Mouse (Mus musculus): ENCODE data around the gene Cyp2c23.

Cyp2c23 gene

DNA sequence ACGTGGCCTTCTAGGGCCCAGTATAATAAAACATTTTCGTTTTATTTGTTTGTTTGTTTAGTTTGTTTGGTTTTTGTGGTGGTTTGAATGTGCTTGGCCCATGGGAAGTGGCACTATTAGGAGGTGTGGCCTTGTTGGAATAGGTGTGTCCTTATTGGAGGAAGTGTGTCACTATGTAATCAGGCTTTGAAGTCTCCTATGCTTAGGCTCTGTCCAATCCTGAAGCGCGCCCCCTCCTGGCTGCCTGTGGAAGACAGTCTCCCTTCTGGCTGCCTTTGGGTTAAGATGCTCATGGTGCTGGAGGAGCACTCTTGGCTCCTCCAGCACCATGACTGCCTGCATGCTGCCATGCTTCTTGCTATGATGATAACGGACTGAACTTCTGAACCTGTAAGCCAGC lies 5.9 kb downstream of the Cyp2c23 start:
- DNase-seq = no peak

DNA sequence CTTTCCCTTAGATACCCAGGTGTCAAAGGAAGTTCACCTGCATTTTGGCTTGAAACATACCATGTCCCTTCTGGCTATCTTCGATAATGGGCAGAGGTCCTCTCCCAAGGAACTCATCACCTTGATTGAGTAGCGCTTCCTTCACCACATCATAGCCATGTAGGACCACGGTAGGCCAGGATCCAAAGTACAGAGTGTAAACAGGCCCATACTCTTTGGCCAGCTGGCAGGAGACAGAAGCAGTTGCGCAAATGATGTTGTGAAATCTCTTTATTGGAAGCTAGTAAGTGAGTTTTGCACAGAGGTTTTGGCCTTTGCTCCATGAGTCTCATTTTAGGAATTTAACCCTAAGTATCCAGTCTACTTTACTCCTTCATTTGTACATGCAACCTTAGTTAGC lies 7.5 kb downstream of the Cyp2c23 start:
- DNase-seq = no peak

DNA sequence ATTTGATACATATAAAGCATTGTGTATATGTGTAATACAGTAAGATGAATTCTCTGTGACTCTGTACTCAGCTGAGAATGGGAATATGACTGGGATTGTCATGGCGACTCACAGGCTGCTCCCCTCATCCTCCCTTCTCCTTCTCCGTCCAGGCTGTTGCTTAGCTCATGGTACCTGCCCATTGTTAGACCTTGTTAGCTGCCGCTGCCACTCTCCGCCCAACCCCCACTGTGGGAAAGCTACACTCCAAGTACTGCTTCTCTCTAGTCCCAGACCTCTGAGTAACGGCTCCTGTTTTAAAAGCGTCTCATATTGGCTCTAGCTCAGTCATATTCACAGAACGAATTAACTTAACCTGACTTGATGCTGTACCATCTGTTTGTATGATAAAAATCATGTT lies 9.3 kb downstream of the Cyp2c23 start:
- no peak for DNase-seq

DNA sequence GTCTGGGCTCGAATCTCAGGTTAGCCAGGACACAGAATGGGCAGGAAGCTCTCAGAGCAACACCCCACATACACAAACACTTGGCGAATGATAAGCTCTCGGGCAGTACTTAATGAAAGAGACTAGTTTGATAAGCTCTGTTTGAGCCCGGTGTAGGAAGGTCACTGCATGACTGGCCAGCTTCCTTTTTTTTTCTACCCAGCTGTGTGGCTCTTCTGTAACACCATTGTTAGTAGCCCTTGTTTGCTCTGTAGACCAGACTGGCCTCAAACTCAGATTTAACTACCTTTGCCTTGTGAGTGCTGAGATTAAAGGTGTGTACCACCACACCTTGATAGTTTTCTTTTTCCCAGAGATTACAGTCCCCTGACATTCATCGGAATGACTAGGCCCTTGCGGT lies 15.1 kb downstream of the Cyp2c23 start:
- no peak for DNase-seq

DNA sequence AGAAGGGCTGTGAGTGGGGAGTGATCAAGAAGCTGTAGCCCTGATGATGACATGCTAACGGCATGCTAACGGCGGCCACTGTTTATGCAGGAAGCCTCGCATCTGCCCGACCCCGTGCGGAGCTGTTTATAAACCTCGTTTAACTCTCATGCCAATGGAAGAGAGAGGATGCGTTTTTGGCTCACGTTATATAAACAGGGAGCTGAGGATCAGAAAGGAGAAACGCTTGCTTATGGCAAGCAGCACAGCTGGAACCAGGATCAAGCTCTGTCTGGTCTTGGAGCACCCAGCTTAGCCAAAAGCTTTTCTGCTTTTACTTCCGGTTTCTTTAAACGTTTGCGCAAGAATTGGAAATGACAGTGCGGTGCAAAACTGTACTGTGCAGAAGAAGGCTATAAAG lies 20.2 kb downstream of the Cyp2c23 start:
- DNase-seq = no peak

DNA sequence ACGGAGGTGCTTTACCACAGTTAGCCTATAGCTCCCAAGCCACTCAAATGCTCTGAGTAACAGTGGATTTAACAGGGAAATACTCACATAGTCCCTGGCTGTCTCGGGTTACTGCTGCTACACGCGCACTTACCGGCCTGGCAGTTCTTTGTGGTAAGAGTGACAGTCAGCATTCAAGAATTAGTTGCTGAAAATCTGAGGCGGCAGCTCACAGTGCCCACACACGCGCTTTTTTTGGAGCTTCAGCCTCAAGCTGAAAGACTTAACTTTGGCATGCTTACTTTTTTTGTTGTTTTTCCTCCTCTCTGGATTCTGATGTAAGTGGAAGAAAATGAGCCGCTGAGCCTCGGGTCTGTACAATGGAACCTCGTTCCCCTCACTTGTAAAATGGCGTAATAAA lies 21.8 kb downstream of the Cyp2c23 start:
- no peak for DNase-seq

DNA sequence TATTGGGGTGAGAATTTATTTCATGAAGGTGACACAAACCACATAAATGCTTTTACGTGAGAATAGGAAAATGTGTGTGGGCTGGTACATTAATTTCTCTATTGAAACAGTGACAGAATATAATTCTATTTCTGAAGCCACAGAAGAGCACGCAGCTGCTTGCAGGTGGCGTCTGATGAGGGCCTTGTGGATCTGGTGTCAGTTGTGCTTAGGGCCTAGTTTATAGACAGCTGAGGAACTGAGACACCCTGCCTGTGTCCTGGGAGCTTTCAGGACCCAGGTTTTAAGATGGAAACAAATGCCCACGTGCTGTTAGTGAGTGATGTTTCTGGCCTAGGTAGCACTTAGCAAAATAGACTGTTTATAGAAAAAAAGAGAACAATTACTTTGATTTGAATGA lies 24.0 kb downstream of the Cyp2c23 start:
- no peak for DNase-seq

DNA sequence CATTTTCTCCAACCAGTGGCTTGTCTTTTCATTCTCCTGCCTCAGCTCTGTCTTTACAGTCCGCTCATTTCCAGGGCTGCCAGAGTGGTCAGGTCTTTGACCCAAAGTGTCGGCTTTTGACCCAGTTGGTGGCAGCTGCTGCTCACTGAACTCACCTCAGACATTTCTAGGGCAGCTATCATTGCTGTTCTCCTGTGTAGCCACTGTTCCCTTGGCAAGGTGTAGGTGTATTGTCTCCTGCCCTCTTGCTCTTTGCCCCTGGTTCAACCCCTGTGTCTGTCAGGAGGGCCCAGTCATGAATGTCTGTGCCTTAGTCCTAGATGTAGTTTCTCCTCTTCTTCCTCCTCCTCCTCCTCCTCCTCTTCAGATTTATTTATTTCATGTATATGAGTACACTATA lies 24.7 kb downstream of the Cyp2c23 start:
- DNase-seq = no peak

DNA sequence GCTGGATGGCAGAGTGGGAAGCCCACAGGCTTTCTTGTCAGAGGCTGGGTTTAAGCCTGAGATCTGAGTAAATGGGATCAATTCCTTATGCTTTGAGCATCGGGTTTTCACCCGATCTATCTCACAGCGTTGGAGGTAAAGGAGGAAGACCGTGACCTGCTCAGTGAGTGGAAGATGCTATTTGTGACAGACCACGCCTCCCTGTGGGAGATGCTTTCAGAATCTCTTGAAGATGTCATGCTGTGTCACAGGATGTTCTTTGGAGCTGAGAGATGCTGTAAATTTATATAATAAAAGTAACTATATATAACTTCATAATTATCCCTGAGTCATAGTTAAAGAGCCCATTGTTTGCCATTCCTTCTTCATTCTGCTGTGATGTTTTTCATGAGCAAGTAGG lies 28.3 kb downstream of the Cyp2c23 start:
- DNase-seq = no peak

DNA sequence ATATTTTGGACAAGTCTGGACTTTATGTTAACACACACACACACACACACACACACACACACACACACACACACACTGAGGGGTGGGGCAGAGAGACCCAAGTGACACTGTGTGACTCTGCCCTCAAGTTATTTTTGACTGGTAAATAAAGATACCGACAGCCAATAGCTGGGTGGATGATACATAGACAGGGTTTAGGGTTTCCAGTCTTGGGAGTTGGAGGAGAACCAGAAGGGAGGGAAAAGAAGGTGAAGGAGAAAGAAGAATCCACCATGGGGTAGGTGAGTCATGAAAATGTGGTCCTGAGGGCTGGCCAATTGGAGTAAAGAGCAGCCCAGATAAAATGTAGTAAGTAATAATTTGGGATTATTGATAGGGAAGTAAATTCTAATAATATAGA lies 28.9 kb downstream of the Cyp2c23 start:
- DNase-seq = no peak

DNA sequence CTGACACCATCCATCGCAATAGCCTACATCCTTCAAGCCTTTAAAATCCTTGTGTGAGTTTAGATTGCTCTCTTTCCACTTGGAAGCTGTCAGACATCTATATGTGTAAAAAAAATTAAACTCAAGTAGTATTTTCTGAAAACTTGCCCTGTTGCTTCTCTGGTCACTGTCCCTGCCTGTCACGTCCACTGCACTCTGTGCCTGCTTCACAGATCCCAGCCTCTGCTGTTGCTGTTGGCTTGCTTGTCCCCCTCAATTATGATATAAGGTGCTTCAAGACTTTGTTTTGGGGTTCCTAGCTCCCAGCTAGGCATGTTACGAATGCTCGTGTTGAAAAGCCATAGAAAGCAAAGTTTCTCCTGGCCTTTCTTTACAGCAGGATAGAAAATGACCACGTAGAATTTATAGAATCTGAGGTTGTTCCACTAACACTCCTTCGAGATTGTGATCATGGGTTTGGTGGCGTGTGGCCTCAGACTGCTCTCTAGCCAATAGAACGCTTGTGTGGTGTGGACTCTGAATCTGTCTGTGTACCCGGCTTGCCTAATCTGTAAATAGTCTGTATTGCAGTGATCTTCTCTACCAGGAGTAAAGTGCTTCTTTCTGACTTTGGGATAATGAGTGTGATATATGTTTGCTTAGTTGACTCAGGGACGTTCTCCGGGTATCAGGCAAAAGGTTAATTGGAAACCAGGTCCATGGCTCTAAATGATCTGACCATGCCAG lies 30.0 kb downstream of the Cyp2c23 start:
- no peak for DNase-seq

DNA sequence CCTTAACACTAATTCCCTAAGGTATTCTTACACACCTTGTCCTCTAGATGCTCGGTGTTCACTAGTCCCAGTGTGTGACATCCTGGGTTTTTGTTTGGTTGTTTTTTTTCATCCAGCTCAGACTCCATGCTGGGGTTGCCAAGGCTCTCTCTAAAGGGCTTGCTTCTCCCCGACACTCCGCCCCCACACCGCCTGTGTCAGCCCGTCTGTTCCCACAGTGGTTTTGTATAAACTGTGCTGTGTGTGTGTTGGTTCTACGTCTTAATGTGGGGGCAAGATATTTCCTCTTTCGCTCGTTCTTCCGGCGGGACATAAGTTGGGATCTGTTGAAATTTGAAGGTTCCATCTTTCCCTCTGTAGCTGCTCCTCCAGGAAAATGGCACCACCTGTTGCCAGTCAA lies 30.9 kb downstream of the Cyp2c23 start:
- DNase-seq = peak; percentile 89

DNA sequence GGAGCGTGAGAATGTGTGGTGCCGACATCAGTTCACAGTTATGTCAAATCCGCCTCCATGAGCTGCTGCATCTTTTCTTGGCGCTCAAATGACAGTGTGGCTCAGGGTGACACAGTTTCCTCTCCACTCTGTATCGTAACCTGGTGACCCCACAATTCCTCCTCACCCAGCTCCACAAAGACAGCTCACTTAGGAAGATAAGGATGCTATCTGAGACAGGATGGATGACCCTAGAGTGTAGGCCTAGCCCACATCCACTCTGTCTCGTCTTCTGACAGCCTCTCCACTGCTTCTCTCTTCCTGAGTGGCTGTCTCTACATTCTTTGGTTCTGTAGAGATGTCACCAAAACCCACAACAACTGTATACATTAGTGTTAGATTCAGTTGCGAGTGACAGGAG lies 33.6 kb downstream of the Cyp2c23 start:
- no peak for DNase-seq

DNA sequence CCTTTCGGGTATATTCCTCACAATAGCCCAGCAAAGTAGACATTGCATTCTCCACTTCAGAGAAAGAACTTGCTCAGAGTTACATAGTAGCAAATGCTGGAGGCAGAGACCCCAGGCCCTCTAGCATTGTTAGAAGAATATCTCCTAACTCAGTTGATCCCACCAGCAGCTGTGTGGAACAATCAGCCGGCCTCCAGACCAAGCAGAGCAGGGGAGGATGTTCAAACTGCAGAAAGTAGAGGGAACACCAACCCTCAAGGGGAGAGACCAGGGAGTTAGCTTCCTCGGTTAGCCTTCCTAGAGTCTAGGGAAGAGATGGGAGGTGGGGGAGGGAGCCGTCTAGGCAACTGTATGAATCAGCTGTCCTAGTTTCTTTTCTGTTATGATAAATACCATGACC lies 36.5 kb downstream of the Cyp2c23 start:
- DNase-seq = no peak

DNA sequence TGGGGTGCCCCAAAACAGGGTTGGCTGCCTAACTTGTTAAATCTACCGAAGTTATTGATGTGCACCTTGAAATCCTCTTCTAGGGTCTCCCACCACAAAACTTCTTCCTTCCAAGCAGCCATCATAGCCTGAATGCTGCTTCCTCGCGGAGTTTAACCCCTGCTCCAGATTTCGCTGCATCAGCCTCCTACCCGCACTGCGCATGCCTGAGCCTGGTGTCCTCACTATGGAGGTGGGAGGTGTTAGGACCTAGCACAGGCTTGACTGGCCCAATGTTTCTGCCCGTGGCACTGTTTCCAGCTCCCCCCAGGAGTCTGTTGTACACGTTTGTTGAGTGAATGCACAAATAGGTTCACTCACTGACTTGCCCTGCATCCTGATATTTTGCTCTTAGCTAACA lies 38.6 kb downstream of the Cyp2c23 start:
- no peak for DNase-seq

DNA sequence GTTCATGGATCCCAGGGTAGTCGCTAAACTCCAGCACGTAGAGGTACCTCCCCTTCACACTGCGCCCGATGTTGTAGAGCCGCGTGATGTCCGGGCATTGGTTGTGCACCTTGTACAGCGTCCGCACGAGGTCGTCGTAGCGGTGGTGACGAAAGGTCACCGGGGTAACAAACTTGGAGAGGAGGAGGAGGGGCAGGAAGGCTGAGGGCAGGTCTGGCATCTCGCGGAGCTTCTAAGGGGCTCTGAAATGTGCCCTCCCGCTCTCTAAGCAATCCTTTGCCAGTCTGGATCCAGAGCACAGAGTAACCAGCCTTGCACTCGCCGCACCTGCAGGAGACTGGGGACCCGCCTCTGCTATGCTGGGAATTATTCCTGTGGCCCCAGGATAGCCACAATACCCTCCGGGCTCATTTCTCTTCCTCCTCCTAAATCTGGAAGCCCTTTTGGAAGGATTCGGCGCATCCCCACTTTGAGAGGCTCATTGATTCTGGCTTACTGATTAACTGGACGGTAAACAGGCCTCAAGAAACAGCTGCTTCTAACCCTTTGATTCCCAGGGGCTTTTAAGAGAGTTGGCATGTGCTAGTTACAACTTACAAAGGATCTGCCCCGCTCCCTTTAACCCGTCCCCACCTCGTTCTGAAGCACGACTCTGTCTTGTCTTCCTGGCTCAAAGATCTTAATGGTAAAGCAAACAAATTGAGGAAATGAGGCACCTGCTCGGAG lies 42.8 kb downstream of the Cyp2c23 start, which contains the start of gene Cpn1:
Gene Cpn1 (minus strand): TSS at position 488 of the 726 bp plus-strand sequence.
- no peak for DNase-seq

DNA sequence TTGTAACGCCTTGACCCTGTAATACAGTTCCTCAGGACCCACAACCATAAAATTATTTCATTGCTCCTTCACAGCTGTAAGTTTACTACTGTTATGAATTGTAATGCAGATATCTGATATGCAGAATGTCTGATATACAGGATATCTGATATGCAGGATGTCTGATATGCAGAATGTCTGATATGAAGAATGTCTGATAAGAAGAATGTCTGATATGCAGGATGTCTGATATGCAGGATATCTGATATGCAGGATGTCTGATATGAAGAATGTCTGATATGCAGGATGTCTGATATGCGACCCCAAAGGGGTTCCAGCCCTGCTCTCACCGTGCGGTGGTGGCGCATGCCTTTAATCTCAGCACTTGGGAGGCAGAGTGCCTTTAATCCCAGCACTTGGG lies 47.0 kb downstream of the Cyp2c23 start:
- DNase-seq = no peak

DNA sequence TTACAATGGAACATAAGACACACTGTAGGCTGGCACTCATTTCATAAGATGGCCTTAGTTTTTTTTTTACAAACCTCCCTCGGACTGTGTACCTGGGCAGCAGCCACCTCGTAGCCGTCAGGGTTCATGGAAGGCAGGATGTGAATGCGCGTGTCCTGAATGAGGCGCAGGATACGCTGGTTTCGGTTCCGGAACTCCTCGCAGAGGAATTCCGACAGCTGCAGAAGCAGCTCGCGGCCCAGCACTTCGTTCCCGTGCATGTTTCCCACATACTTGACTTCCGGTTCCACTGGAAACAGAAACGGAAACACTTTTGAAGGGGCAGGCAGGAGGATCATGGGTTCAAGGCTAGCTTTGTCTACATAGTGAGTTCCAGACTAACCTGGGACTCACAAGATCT lies 48.3 kb downstream of the Cyp2c23 start:
- no peak for DNase-seq

DNA sequence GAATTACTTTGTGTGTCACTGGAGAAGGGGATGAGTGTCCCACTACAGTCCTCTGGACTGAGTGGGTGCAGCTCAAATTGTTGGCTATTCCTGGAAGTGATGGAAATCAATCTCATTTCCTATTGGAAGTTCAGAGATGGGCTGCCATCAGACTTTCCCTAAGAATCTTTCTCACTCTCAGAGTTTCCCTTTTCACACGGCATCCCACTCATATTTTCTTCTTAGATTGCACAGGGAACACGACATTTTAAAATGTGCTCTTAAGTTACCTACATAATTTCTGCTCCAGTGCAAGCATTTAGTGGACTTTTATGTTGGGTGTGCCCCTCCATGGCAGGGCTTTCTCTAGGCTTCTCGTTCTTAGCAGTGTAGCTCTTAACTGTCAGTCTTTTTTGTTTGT lies 51.2 kb downstream of the Cyp2c23 start:
- DNase-seq = no peak

DNA sequence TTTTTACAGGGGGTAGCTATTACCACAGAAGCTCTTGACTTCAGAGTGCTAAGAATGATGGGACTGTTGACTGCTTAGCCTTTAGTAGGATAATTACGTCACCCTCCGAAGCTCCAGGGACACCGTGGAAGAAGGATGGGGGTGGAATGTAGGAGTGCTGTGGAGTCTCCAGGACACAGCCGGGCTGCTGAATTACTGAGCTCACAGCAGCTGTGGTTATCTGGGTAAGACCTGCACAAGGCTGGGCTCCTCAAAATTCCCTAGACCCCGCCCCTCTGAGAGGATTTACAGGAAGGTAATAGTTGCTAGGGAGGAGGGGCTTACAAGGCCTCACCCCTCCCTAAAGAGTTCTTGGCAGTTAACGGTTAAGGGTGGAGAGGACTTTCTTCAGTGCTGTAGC lies 52.3 kb downstream of the Cyp2c23 start:
- DNase-seq = no peak

DNA sequence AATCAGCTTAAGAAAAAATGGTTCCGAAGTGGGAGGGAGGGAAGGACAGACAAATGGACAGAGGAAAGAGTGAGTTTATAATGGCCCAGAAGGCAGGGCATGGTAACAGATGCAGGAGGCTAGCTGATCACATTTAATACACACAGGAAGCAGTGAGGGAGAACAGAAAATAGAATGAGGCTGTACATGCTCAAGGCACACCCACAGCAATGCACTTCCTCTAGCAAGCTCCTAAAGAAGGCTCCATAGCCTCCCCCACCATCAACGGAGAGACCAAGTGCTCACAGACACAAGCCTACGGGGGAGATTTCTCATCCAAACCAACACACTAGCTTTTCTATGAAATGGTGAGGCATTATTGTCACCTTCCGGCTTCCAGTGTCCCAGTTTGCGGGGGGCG lies 54.8 kb downstream of the Cyp2c23 start:
- DNase-seq = no peak

DNA sequence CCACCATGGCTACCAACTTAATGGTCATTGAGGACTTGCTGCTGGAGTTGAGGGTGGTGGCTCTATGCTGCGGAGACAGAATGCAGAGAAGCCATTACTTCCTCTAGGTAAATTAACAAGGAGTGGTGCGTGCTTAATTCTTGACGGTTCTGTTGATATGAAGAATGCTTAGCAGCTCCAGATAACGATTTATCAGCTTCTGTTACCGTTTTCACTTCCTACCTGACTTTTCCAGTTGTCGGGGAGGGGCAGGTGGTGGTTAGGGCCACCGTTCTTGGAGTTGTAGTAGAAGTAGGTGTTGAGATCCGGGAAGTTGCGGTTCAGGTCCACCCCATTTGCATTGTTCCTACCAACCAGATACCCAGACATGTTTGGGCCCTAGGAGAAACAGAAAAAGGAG lies 55.3 kb downstream of the Cyp2c23 start:
- no peak for DNase-seq

DNA sequence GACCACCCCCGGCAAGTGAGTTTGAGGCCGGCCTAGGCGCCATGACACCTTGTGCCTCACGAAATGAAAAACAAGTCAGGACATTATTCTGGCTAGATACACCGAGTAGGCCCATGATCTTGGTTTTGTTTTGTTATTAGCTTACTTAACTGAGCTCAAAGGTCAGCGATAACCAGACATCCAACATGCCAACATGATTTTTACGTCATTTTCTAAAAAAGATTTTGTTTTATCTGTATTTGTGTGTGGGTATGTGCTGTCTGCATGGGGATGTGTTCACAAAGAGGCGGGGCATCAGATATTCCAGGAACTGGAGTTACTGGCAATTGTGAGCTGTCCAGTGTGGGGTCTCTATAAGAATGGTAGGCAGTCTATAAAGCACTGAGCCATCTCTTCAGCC lies 56.9 kb downstream of the Cyp2c23 start:
- no peak for DNase-seq

DNA sequence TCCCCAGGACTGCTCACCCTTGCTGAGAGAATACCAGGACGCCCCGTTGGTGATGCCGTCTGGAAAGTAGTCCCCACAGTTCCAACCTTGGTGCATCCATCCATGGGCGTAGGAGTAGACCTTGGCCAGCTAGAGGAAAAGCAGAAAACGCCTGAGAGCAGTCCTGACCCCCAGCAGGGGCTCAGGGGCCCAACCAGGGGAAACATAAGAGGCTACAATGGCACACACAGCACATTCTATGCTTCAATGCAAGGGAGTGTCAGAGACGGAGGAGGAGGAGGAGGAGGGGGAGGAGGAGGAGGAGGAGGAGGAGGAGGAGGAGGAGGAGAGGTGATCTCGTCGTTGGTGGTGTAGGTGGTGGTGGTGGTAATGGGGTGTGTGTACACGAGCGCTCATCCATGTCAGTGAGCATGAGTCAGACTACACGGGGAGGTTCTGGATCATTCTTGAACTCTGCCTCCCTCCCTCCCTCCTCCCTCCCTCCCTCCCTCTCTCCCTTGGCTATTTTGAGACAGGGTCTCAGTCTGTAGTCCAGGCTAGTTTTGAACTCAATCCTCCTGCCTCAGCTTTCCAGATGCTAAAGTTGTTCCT lies 60.5 kb downstream of the Cyp2c23 start:
- no peak for DNase-seq
